Mouse (Mus musculus): ENCODE results near the gene Insc. TPM values are rescaled to one million over a fixed set of nuclear protein-coding genes. Genes with fewer than 3 reads are reported as not detected.
A peak's percentile ranks its signal among the peaks of the same experiment; 100 is the strongest.

The Insc gene
- polyA plus RNA-seq, 1 experiment from 2014 or later: 6.3 TPM

GRCm38 (mm10) chr7:114744639-114745245, 1.2 kb downstream of the Insc start:
- WGBS: 31% methylated on average over 3 of the region's 3 CpGs
- H3K9me3 ChIP-seq (ENCODE audit: control insufficient read depth, low read length): no peaks in the 10 kb centered on the region
- H3K36me3 ChIP-seq (ENCODE audit: control insufficient read depth, insufficient read depth, low read length): no peaks in the 10 kb centered on the region
- H3K4me1 ChIP-seq (ENCODE audit: control insufficient read depth in 2 of 2, insufficient read depth in 2 of 2, low read length in 2 of 2): peaks cover 3% of the 10 kb centered on the region in 2 experiments; a peak in 1 of 4 replicates
- H3K27ac ChIP-seq (replicated peaks in 1 of 2; ENCODE audit: control insufficient read depth in 1 of 2, insufficient read depth in 1 of 2, low read depth in 2 of 2, low read length in 2 of 2): no peak overlapping the region
- H3K27me3 ChIP-seq (ENCODE audit: control insufficient read depth, insufficient read depth, low read length): peaks cover 8% of the 10 kb centered on the region; the same call in 1 of the 2 replicates
- H3K4me2 ChIP-seq (ENCODE audit: low read length): peak overlapping the region; percentile 90; the same call in 1 of the 2 replicates
- no peak for ATAC-seq (ENCODE audit: insufficient number of reproducible peaks, insufficient read depth, low FRiP score, low read depth)
- H3K4me3 ChIP-seq (ENCODE audit: control insufficient read depth in 1 of 2, insufficient read depth in 1 of 2, low read depth in 1 of 2, low read length in 2 of 2): no peak overlapping the region
- H3K9ac ChIP-seq (ENCODE audit: low read length): no peak overlapping the region

- Histone ChIP-seq H3K4me3 (ENCODE audit: control insufficient read depth in 1 of 2, insufficient read depth in 1 of 2, low read depth in 1 of 2, low read length in 2 of 2) (peak overlapping the region; percentile 40 to 43), H3K4me1 (ENCODE audit: control insufficient read depth in 2 of 2, insufficient read depth in 2 of 2, low read length in 2 of 2) (peaks cover 3% of the 10 kb centered on the region in 2 experiments; a peak in 1 of 4 replicates), H3K4me2 (ENCODE audit: low read length) (peak overlapping the region; percentile 90), H3K9ac (ENCODE audit: low read length) (peak overlapping the region; percentile 64), H3K9me3 (ENCODE audit: control insufficient read depth, low read length) (no peaks in the 10 kb centered on the region), H3K36me3 (ENCODE audit: control insufficient read depth, insufficient read depth, low read length) (no peaks in the 10 kb centered on the region), H3K27me3 (ENCODE audit: control insufficient read depth, insufficient read depth, low read length) (peaks cover 8% of the 10 kb centered on the region; the same call in 1 of the 2 replicates), H3K27ac (replicated peaks in 1 of 2; ENCODE audit: control insufficient read depth in 1 of 2, insufficient read depth in 1 of 2, low read depth in 2 of 2, low read length in 2 of 2) (no peak overlapping the region)
- WGBS: 4% methylated on average over 34 of the region's 34 CpGs
- ATAC-seq (ENCODE audit: insufficient number of reproducible peaks, insufficient read depth, low FRiP score, low read depth): peak; percentile 58; the same call in 1 of the 2 replicates
Observed at GRCm38 (mm10) chr7:114745481-114746271, 2.2 kb downstream of the Insc start.

GRCm38 (mm10) chr7:114747596-114747995, 4.1 kb downstream of the Insc start:
- H3K36me3 ChIP-seq (ENCODE audit: control insufficient read depth, insufficient read depth, low read length): no peaks in the 10 kb centered on the region
- no peak overlapping the region for H3K9ac ChIP-seq (ENCODE audit: low read length)
- peaks cover 8% of the 10 kb centered on the region; the same call in 1 of the 2 replicates for H3K27me3 ChIP-seq (ENCODE audit: control insufficient read depth, insufficient read depth, low read length)
- peaks cover 3% of the 10 kb centered on the region in 2 experiments; a peak in 1 of 4 replicates for H3K4me1 ChIP-seq (ENCODE audit: control insufficient read depth in 2 of 2, insufficient read depth in 2 of 2, low read length in 2 of 2)
- H3K4me2 ChIP-seq (ENCODE audit: low read length): no peak overlapping the region
- H3K4me3 ChIP-seq (ENCODE audit: control insufficient read depth in 1 of 2, insufficient read depth in 1 of 2, low read depth in 1 of 2, low read length in 2 of 2): no peak overlapping the region
- H3K9me3 ChIP-seq (ENCODE audit: control insufficient read depth, low read length): no peaks in the 10 kb centered on the region
- 69% methylated on average over 3 of the region's 3 CpGs for WGBS
- no peak for ATAC-seq (ENCODE audit: insufficient number of reproducible peaks, insufficient read depth, low FRiP score, low read depth)
- H3K27ac ChIP-seq (replicated peaks in 1 of 2; ENCODE audit: control insufficient read depth in 1 of 2, insufficient read depth in 1 of 2, low read depth in 2 of 2, low read length in 2 of 2): no peak overlapping the region

GRCm38 (mm10) chr7:114748239-114748638, 4.7 kb downstream of the Insc start:
- Histone ChIP-seq H3K9ac (ENCODE audit: low read length) (no peak overlapping the region), H3K9me3 (ENCODE audit: control insufficient read depth, low read length) (no peaks in the 10 kb centered on the region), H3K4me2 (ENCODE audit: low read length) (no peak overlapping the region), H3K4me1 (ENCODE audit: control insufficient read depth in 2 of 2, insufficient read depth in 2 of 2, low read length in 2 of 2) (peaks cover 3% of the 10 kb centered on the region in 2 experiments; a peak in 1 of 4 replicates), H3K27me3 (ENCODE audit: control insufficient read depth, insufficient read depth, low read length) (peaks cover 8% of the 10 kb centered on the region; the same call in 1 of the 2 replicates), H3K4me3 (ENCODE audit: control insufficient read depth in 1 of 2, insufficient read depth in 1 of 2, low read depth in 1 of 2, low read length in 2 of 2) (no peak overlapping the region), H3K36me3 (ENCODE audit: control insufficient read depth, insufficient read depth, low read length) (no peaks in the 10 kb centered on the region), H3K27ac (replicated peaks in 1 of 2; ENCODE audit: control insufficient read depth in 1 of 2, insufficient read depth in 1 of 2, low read depth in 2 of 2, low read length in 2 of 2) (no peak overlapping the region)
- WGBS: 61% methylated on average over 4 of the region's 4 CpGs
- ATAC-seq (ENCODE audit: insufficient number of reproducible peaks, insufficient read depth, low FRiP score, low read depth): no peak

DNA sequence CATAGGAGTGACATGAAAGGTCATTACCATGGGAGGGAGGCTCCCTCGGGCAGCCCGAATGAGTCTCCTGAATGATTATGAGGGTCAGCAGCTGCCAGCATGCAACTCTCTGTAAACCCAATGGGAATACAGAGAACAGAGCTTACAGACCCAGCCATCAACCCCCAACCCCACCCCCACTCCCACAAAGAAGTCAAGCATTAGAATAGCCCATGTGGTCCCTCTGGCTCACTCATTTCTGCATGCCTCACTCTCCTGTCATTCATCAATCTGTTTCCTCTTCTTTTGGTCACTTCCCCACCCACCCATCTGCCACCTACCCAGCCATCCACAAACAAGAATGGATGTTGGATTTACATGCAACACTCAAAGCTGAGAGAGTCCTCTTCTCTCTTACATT, 10.0 kb downstream of the Insc start:
- H3K9ac ChIP-seq (ENCODE audit: low read length): no peak overlapping the region
- no peak overlapping the region for H3K27ac ChIP-seq (replicated peaks in 1 of 2; ENCODE audit: control insufficient read depth in 1 of 2, insufficient read depth in 1 of 2, low read depth in 2 of 2, low read length in 2 of 2)
- H3K4me2 ChIP-seq (ENCODE audit: low read length): no peak overlapping the region
- 67% methylated on average over 2 of the region's 2 CpGs for WGBS
- no peak overlapping the region for H3K4me3 ChIP-seq (ENCODE audit: control insufficient read depth in 1 of 2, insufficient read depth in 1 of 2, low read depth in 1 of 2, low read length in 2 of 2)
- no peaks in the 10 kb centered on the region for H3K9me3 ChIP-seq (ENCODE audit: control insufficient read depth, low read length)
- H3K27me3 ChIP-seq (ENCODE audit: control insufficient read depth, insufficient read depth, low read length): no peaks in the 10 kb centered on the region
- ATAC-seq (ENCODE audit: insufficient number of reproducible peaks, insufficient read depth, low FRiP score, low read depth): no peak
- H3K4me1 ChIP-seq (ENCODE audit: control insufficient read depth in 2 of 2, insufficient read depth in 2 of 2, low read length in 2 of 2): no peaks in the 10 kb centered on the region
- no peaks in the 10 kb centered on the region for H3K36me3 ChIP-seq (ENCODE audit: control insufficient read depth, insufficient read depth, low read length)

- Histone ChIP-seq H3K27ac (replicated peaks in 1 of 2; ENCODE audit: control insufficient read depth in 1 of 2, insufficient read depth in 1 of 2, low read depth in 2 of 2, low read length in 2 of 2) (no peak overlapping the region), H3K9ac (ENCODE audit: low read length) (no peak overlapping the region), H3K4me1 (ENCODE audit: control insufficient read depth in 2 of 2, insufficient read depth in 2 of 2, low read length in 2 of 2) (no peaks in the 10 kb centered on the region), H3K4me2 (ENCODE audit: low read length) (no peak overlapping the region), H3K36me3 (ENCODE audit: control insufficient read depth, insufficient read depth, low read length) (no peaks in the 10 kb centered on the region), H3K27me3 (ENCODE audit: control insufficient read depth, insufficient read depth, low read length) (no peaks in the 10 kb centered on the region), H3K4me3 (ENCODE audit: control insufficient read depth in 1 of 2, insufficient read depth in 1 of 2, low read depth in 1 of 2, low read length in 2 of 2) (no peak overlapping the region), H3K9me3 (ENCODE audit: control insufficient read depth, low read length) (no peaks in the 10 kb centered on the region)
- no peak for ATAC-seq (ENCODE audit: insufficient number of reproducible peaks, insufficient read depth, low FRiP score, low read depth)
- 19% methylated on average over 1 of the region's 1 CpGs for WGBS
Observed at GRCm38 (mm10) chr7:114754196-114754595, 10.7 kb downstream of the Insc start.

DNA sequence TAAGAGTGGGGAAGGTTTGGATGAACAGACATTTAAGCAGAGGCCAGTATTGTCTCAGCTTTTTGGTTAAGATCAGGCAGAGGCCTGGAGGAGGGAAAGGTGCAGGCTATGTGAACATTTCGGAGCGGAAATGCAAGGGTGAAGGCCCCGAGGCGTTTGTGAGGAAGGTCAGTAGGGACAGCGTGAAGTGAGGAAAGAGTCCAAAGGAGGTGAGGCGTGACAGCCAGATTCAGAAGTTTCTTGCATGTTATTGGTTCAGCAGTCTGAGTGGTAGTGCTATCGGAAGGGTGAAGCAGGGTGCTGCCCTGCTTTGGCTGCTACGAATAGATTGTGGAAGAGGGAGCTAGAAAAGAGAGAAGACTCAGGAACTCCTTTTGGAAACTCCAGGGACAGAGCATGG, 11.1 kb downstream of the Insc start:
- H3K27ac ChIP-seq (replicated peaks in 1 of 2; ENCODE audit: control insufficient read depth in 1 of 2, insufficient read depth in 1 of 2, low read depth in 2 of 2, low read length in 2 of 2): no peak overlapping the region
- no peak overlapping the region for H3K4me2 ChIP-seq (ENCODE audit: low read length)
- no peaks in the 10 kb centered on the region for H3K27me3 ChIP-seq (ENCODE audit: control insufficient read depth, insufficient read depth, low read length)
- H3K4me3 ChIP-seq (ENCODE audit: control insufficient read depth in 1 of 2, insufficient read depth in 1 of 2, low read depth in 1 of 2, low read length in 2 of 2): no peak overlapping the region
- H3K9me3 ChIP-seq (ENCODE audit: control insufficient read depth, low read length): no peaks in the 10 kb centered on the region
- H3K4me1 ChIP-seq (ENCODE audit: control insufficient read depth in 2 of 2, insufficient read depth in 2 of 2, low read length in 2 of 2): no peaks in the 10 kb centered on the region
- H3K36me3 ChIP-seq (ENCODE audit: control insufficient read depth, insufficient read depth, low read length): no peaks in the 10 kb centered on the region
- 79% methylated on average over 8 of the region's 8 CpGs for WGBS
- ATAC-seq (ENCODE audit: insufficient number of reproducible peaks, insufficient read depth, low FRiP score, low read depth): no peak
- no peak overlapping the region for H3K9ac ChIP-seq (ENCODE audit: low read length)
